ENCODE assay signal across 29 mouse cellular contexts in the genomic region with DNA sequence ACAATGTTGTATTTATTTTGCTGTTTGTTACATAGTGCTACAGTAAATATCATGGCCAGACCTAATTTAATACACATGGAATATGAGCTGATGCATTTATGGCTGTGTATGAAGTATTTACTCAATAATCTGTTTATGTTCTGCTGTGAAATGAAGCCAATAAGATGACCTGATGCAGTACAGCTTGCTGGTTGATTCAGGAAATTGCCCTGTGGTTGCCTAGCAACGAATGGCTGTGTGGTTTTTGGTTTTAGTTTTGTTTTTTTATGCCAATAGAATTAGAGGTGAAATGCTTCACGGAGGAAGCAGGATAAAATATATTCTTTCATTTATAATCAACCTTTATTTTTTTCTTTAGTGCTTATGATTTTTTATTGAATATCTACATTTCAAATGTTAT. TPM values are rescaled to one million over a fixed set of nuclear protein-coding genes. Genes with fewer than 3 reads are reported as not detected.
A peak's percentile ranks its signal among the peaks of the same experiment; 100 is the strongest.
DNase-seq lines count a peak whose midpoint lies in the region; ATAC-seq and TF ChIP-seq lines count a peak whose summit lies in the region.
"Had no signal": no experiment of that assay in that cellular context is flagged by ENCODE, and none has a peak within 500 bp of the region (broad histone marks: within the 10 kb centered on the region; RNA-seq: fewer than 3 reads in every experiment).

No protein-coding gene starts in this region.

- H3K9me3 ChIP-seq in forebrain, postnatal 0 days (ENCODE audit: low read length): no peaks in the 10 kb centered on the region
- H3K9me3 ChIP-seq in forebrain, embryonic 10.5 days: no peaks in the 10 kb centered on the region
- no peaks in the 10 kb centered on the region for H3K9me3 ChIP-seq in midbrain, embryonic 15.5 days
- H3K9me3 ChIP-seq in midbrain, embryonic 13.5 days: no peaks in the 10 kb centered on the region
- H3K9me3 ChIP-seq: forebrain, embryonic 12.5 days; heart, embryonic 10.5 days; hindbrain, embryonic 12.5 days; limb, embryonic 15.5 days; liver, embryonic 15.5 days; megakaryocyte, embryonic 14.5 days had no signal

- no peak overlapping the region for H3K4me3 ChIP-seq in forebrain, postnatal 0 days (ENCODE audit: low read depth, low read length)
- H3K4me3 ChIP-seq in forebrain, embryonic 10.5 days: no peak overlapping the region
- no peak overlapping the region for H3K4me3 ChIP-seq in midbrain, embryonic 15.5 days
- no peak overlapping the region for H3K4me3 ChIP-seq in midbrain, embryonic 13.5 days (replicated peaks)
- H3K4me3 ChIP-seq: forebrain, embryonic 12.5 days; heart, embryonic 10.5 days; hindbrain, embryonic 12.5 days; limb, embryonic 15.5 days; liver, embryonic 15.5 days; megakaryocyte, embryonic 14.5 days had no signal

- H3K4me1 ChIP-seq in forebrain, postnatal 0 days (ENCODE audit: insufficient read depth): no peaks in the 10 kb centered on the region
- no peaks in the 10 kb centered on the region for H3K4me1 ChIP-seq in forebrain, embryonic 10.5 days
- H3K4me1 ChIP-seq in midbrain, embryonic 15.5 days: no peaks in the 10 kb centered on the region
- no peaks in the 10 kb centered on the region for H3K4me1 ChIP-seq in midbrain, embryonic 13.5 days (replicated peaks)
- H3K4me1 ChIP-seq: forebrain, embryonic 12.5 days; heart, embryonic 10.5 days; hindbrain, embryonic 12.5 days; limb, embryonic 15.5 days; liver, embryonic 15.5 days; megakaryocyte, embryonic 14.5 days had no signal

- WGBS in forebrain, postnatal 0 days: 63% methylated on average over 2 of the region's 2 CpGs
- WGBS in forebrain, embryonic 10.5 days: 82% methylated on average over 2 of the region's 2 CpGs
- WGBS in midbrain, embryonic 15.5 days: 58% methylated on average over 2 of the region's 2 CpGs
- 67% methylated on average over 2 of the region's 2 CpGs for WGBS in midbrain, embryonic 13.5 days

- no peak overlapping the region for H3K27ac ChIP-seq in forebrain, postnatal 0 days (ENCODE audit: low read depth, low read length)
- H3K27ac ChIP-seq in forebrain, embryonic 10.5 days: no peak overlapping the region
- H3K27ac ChIP-seq in midbrain, embryonic 15.5 days: no peak overlapping the region
- no peak overlapping the region for H3K27ac ChIP-seq in midbrain, embryonic 13.5 days
- H3K27ac ChIP-seq: forebrain, embryonic 12.5 days; heart, embryonic 10.5 days; hindbrain, embryonic 12.5 days; limb, embryonic 15.5 days; liver, embryonic 15.5 days had no signal

- no peak for ATAC-seq in forebrain, postnatal 0 days
- peak; percentile 74 for ATAC-seq in midbrain, embryonic 15.5 days (replicated peaks)
- no peak for ATAC-seq in midbrain, embryonic 13.5 days
- peak; percentile 70 for ATAC-seq in megakaryocyte progenitor cell, adult 5-6 weeks (replicated peaks; ENCODE audit: poor library complexity)
- ATAC-seq: intestine, embryonic 16.5 days had no signal

- no peaks in the 10 kb centered on the region for H3K36me3 ChIP-seq in forebrain, postnatal 0 days (ENCODE audit: insufficient read depth)
- H3K36me3 ChIP-seq in forebrain, embryonic 10.5 days (replicated peaks): no peaks in the 10 kb centered on the region
- H3K36me3 ChIP-seq in midbrain, embryonic 15.5 days (replicated peaks): no peaks in the 10 kb centered on the region
- H3K36me3 ChIP-seq in midbrain, embryonic 13.5 days: no peaks in the 10 kb centered on the region
- H3K36me3 ChIP-seq: forebrain, embryonic 12.5 days; heart, embryonic 10.5 days; hindbrain, embryonic 12.5 days; limb, embryonic 15.5 days; liver, embryonic 15.5 days had no signal

- H3K27me3 ChIP-seq in forebrain, postnatal 0 days (ENCODE audit: insufficient read depth, low read length): no peaks in the 10 kb centered on the region
- no peaks in the 10 kb centered on the region for H3K27me3 ChIP-seq in forebrain, embryonic 10.5 days (ENCODE audit: poor library complexity, severe bottlenecking)
- no peaks in the 10 kb centered on the region for H3K27me3 ChIP-seq in midbrain, embryonic 15.5 days (replicated peaks)
- H3K27me3 ChIP-seq in midbrain, embryonic 13.5 days: no peaks in the 10 kb centered on the region
- H3K27me3 ChIP-seq: forebrain, embryonic 12.5 days; hindbrain, embryonic 12.5 days; limb, embryonic 15.5 days; liver, embryonic 15.5 days; megakaryocyte, embryonic 14.5 days had no signal

- no peak overlapping the region for H3K9ac ChIP-seq in forebrain, postnatal 0 days
- no peak overlapping the region for H3K9ac ChIP-seq in midbrain, embryonic 15.5 days
- no peak overlapping the region for H3K9ac ChIP-seq in midbrain, embryonic 13.5 days (replicated peaks)
- H3K9ac ChIP-seq: forebrain, embryonic 12.5 days; hindbrain, embryonic 12.5 days; limb, embryonic 15.5 days; liver, embryonic 15.5 days had no signal

- H3K4me2 ChIP-seq in forebrain, postnatal 0 days (ENCODE audit: low read depth): no peak overlapping the region
- H3K4me2 ChIP-seq in midbrain, embryonic 15.5 days: no peak overlapping the region
- H3K4me2 ChIP-seq in midbrain, embryonic 13.5 days (replicated peaks): no peak overlapping the region
- H3K4me2 ChIP-seq: forebrain, embryonic 12.5 days; hindbrain, embryonic 12.5 days; limb, embryonic 15.5 days; liver, embryonic 15.5 days had no signal

- TF ChIP-seq CTCF in forebrain, postnatal 0 days (IDR thresholded peaks at IDR 0.05; ENCODE audit: low read depth): no peak

- peak; percentile 31 for DNase-seq in forebrain, postnatal 0 days
- no peak for DNase-seq in forebrain, embryonic 10.5 days (ENCODE audit: extremely low spot score, low spot score)
- peak; percentile 31 for DNase-seq in brain, adult 2 months (ENCODE audit: low read depth, low spot score)
- no peak for DNase-seq in lung, adult 18-20 months
- DNase-seq in heart, adult 18-20 months: no peak
- DNase-seq: adrenal gland, postnatal 25 days; cerebellum, adult 18-20 months; cerebellum, postnatal 25 days; gastrocnemius, postnatal 14 days; kidney, postnatal 36 days; lung, postnatal 10 days; right cerebral cortex, postnatal 4 days had no signal

RNA-seq across cellular contexts. Expression of a gene that starts 12.3 kb away (rescaled TPM):
- total RNA-seq in forebrain, postnatal 0 days (2014; rRNA removed): not detected in 2 replicates
- not detected in 2 replicates for polyA plus RNA-seq in forebrain, postnatal 0 days (2015; fragmentation: Nextera tagmentation; extraction: Ambion mirVana)
- polyA plus RNA-seq in forebrain, embryonic 10.5 days (2016; fragmentation: Nextera tagmentation; extraction: Ambion mirVana): not detected in 2 replicates
- polyA plus RNA-seq in midbrain, embryonic 15.5 days (2015; fragmentation: Nextera tagmentation; extraction: Ambion mirVana): not detected in 2 replicates
- polyA plus RNA-seq in midbrain, embryonic 13.5 days (2015; fragmentation: Nextera tagmentation; extraction: Ambion mirVana): not detected in 2 replicates
- not detected in 2 replicates for total RNA-seq in megakaryocyte progenitor cell, adult 5-6 weeks (2015)
- not detected in 2 replicates for total RNA-seq in megakaryocyte progenitor cell, adult 5-6 weeks (2017)
- not detected for total RNA-seq in heart, adult 18-20 months (2021)
- total RNA-seq: adrenal gland, postnatal 25 days; gastrocnemius, postnatal 14 days; layer of hippocampus, postnatal 14 days; left cerebral cortex, postnatal 10 days; neutrophil, adult 5-6 weeks had no signal
- polyA plus RNA-seq: forebrain, embryonic 12.5 days; heart, embryonic 10.5 days; heart, postnatal 0 days; hindbrain, embryonic 12.5 days; intestine, embryonic 16.5 days; kidney, embryonic 14.5 days; limb, embryonic 15.5 days; liver, embryonic 15.5 days; stomach, embryonic 16.5 days; thymus, postnatal 0 days had no signal

RNA-seq across cellular contexts. Expression of a gene that starts 27.6 kb away (rescaled TPM):
- total RNA-seq in forebrain, postnatal 0 days (2014; rRNA removed): not detected in 2 replicates
- polyA plus RNA-seq in forebrain, postnatal 0 days (2015; fragmentation: Nextera tagmentation; extraction: Ambion mirVana): not detected in 2 replicates
- not detected in 2 replicates for polyA plus RNA-seq in forebrain, embryonic 10.5 days (2016; fragmentation: Nextera tagmentation; extraction: Ambion mirVana)
- polyA plus RNA-seq in midbrain, embryonic 15.5 days (2015; fragmentation: Nextera tagmentation; extraction: Ambion mirVana): not detected in 2 replicates
- polyA plus RNA-seq in midbrain, embryonic 13.5 days (2015; fragmentation: Nextera tagmentation; extraction: Ambion mirVana): not detected in 2 replicates
- total RNA-seq in megakaryocyte progenitor cell, adult 5-6 weeks (2015): not detected in 2 replicates
- total RNA-seq in megakaryocyte progenitor cell, adult 5-6 weeks (2017): not detected in 2 replicates
- not detected for total RNA-seq in heart, adult 18-20 months (2021)
- total RNA-seq: adrenal gland, postnatal 25 days; gastrocnemius, postnatal 14 days; layer of hippocampus, postnatal 14 days; left cerebral cortex, postnatal 10 days; neutrophil, adult 5-6 weeks had no signal
- polyA plus RNA-seq: forebrain, embryonic 12.5 days; heart, embryonic 10.5 days; heart, postnatal 0 days; hindbrain, embryonic 12.5 days; intestine, embryonic 16.5 days; kidney, embryonic 14.5 days; limb, embryonic 15.5 days; liver, embryonic 15.5 days; stomach, embryonic 16.5 days; thymus, postnatal 0 days had no signal

RNA-seq across cellular contexts. Expression of a gene that starts 31.9 kb away (rescaled TPM):
- not detected in 2 replicates for total RNA-seq in forebrain, postnatal 0 days (2014; rRNA removed)
- not detected in 2 replicates for polyA plus RNA-seq in forebrain, postnatal 0 days (2015; fragmentation: Nextera tagmentation; extraction: Ambion mirVana)
- polyA plus RNA-seq in forebrain, embryonic 10.5 days (2016; fragmentation: Nextera tagmentation; extraction: Ambion mirVana): not detected in 2 replicates
- polyA plus RNA-seq in midbrain, embryonic 15.5 days (2015; fragmentation: Nextera tagmentation; extraction: Ambion mirVana): not detected in 2 replicates
- polyA plus RNA-seq in midbrain, embryonic 13.5 days (2015; fragmentation: Nextera tagmentation; extraction: Ambion mirVana): not detected in 2 replicates
- total RNA-seq in megakaryocyte progenitor cell, adult 5-6 weeks (2015): not detected in 2 replicates
- total RNA-seq in megakaryocyte progenitor cell, adult 5-6 weeks (2017): not detected in 2 replicates
- not detected for total RNA-seq in heart, adult 18-20 months (2021)
- total RNA-seq: adrenal gland, postnatal 25 days; gastrocnemius, postnatal 14 days; layer of hippocampus, postnatal 14 days; left cerebral cortex, postnatal 10 days; neutrophil, adult 5-6 weeks had no signal
- polyA plus RNA-seq: forebrain, embryonic 12.5 days; heart, embryonic 10.5 days; heart, postnatal 0 days; hindbrain, embryonic 12.5 days; intestine, embryonic 16.5 days; kidney, embryonic 14.5 days; limb, embryonic 15.5 days; liver, embryonic 15.5 days; stomach, embryonic 16.5 days; thymus, postnatal 0 days had no signal

RNA-seq across cellular contexts. Expression of a gene that starts 34.4 kb away (rescaled TPM):
- total RNA-seq in forebrain, postnatal 0 days (2014; rRNA removed): not detected in 2 replicates
- not detected in 2 replicates for polyA plus RNA-seq in forebrain, postnatal 0 days (2015; fragmentation: Nextera tagmentation; extraction: Ambion mirVana)
- not detected in 2 replicates for polyA plus RNA-seq in forebrain, embryonic 10.5 days (2016; fragmentation: Nextera tagmentation; extraction: Ambion mirVana)
- not detected in 2 replicates for polyA plus RNA-seq in midbrain, embryonic 15.5 days (2015; fragmentation: Nextera tagmentation; extraction: Ambion mirVana)
- not detected in 2 replicates for polyA plus RNA-seq in midbrain, embryonic 13.5 days (2015; fragmentation: Nextera tagmentation; extraction: Ambion mirVana)
- total RNA-seq in megakaryocyte progenitor cell, adult 5-6 weeks (2015): not detected in 2 replicates
- total RNA-seq in megakaryocyte progenitor cell, adult 5-6 weeks (2017): not detected in 2 replicates
- not detected for total RNA-seq in heart, adult 18-20 months (2021)
- total RNA-seq: adrenal gland, postnatal 25 days; gastrocnemius, postnatal 14 days; layer of hippocampus, postnatal 14 days; left cerebral cortex, postnatal 10 days; neutrophil, adult 5-6 weeks had no signal
- polyA plus RNA-seq: forebrain, embryonic 12.5 days; heart, embryonic 10.5 days; heart, postnatal 0 days; hindbrain, embryonic 12.5 days; intestine, embryonic 16.5 days; kidney, embryonic 14.5 days; limb, embryonic 15.5 days; liver, embryonic 15.5 days; stomach, embryonic 16.5 days; thymus, postnatal 0 days had no signal

RNA-seq across cellular contexts. Expression of a gene that starts 51.5 kb away (rescaled TPM):
- not detected in 2 replicates for total RNA-seq in forebrain, postnatal 0 days (2014; rRNA removed)
- not detected in 2 replicates for polyA plus RNA-seq in forebrain, postnatal 0 days (2015; fragmentation: Nextera tagmentation; extraction: Ambion mirVana)
- not detected in 2 replicates for polyA plus RNA-seq in forebrain, embryonic 10.5 days (2016; fragmentation: Nextera tagmentation; extraction: Ambion mirVana)
- not detected in 2 replicates for polyA plus RNA-seq in midbrain, embryonic 15.5 days (2015; fragmentation: Nextera tagmentation; extraction: Ambion mirVana)
- not detected in 2 replicates for polyA plus RNA-seq in midbrain, embryonic 13.5 days (2015; fragmentation: Nextera tagmentation; extraction: Ambion mirVana)
- not detected in 2 replicates for total RNA-seq in megakaryocyte progenitor cell, adult 5-6 weeks (2015)
- not detected in 2 replicates for total RNA-seq in megakaryocyte progenitor cell, adult 5-6 weeks (2017)
- not detected for total RNA-seq in heart, adult 18-20 months (2021)
- total RNA-seq: adrenal gland, postnatal 25 days; gastrocnemius, postnatal 14 days; layer of hippocampus, postnatal 14 days; left cerebral cortex, postnatal 10 days; neutrophil, adult 5-6 weeks had no signal
- polyA plus RNA-seq: forebrain, embryonic 12.5 days; heart, embryonic 10.5 days; heart, postnatal 0 days; hindbrain, embryonic 12.5 days; intestine, embryonic 16.5 days; kidney, embryonic 14.5 days; limb, embryonic 15.5 days; liver, embryonic 15.5 days; stomach, embryonic 16.5 days; thymus, postnatal 0 days had no signal

Comparison
In these comparisons a context has a peak if more than half of its experiments do, and no peak if none do; other contexts are left out.
1. ATAC-seq: peak in midbrain, embryonic 15.5 days (single experiment) and megakaryocyte progenitor cell, adult 5-6 weeks (single experiment); none in forebrain, postnatal 0 days (single experiment) and midbrain, embryonic 13.5 days (single experiment).
2. DNase-seq: peak in forebrain, postnatal 0 days (single experiment) and brain, adult 2 months (single experiment); none in forebrain, embryonic 10.5 days (single experiment), lung, adult 18-20 months (0 of 2) and heart, adult 18-20 months (0 of 2).